Mouse (Mus musculus): ENCODE results near the gene Rnps1. TPM values are rescaled to one million over a fixed set of nuclear protein-coding genes. Genes with fewer than 3 reads are reported as not detected.

Gene Rnps1
- polyA plus RNA-seq (2015; fragmentation: Nextera tagmentation; extraction: Ambion mirVana), result 367 and 402 TPM in 2 replicates

DNA sequence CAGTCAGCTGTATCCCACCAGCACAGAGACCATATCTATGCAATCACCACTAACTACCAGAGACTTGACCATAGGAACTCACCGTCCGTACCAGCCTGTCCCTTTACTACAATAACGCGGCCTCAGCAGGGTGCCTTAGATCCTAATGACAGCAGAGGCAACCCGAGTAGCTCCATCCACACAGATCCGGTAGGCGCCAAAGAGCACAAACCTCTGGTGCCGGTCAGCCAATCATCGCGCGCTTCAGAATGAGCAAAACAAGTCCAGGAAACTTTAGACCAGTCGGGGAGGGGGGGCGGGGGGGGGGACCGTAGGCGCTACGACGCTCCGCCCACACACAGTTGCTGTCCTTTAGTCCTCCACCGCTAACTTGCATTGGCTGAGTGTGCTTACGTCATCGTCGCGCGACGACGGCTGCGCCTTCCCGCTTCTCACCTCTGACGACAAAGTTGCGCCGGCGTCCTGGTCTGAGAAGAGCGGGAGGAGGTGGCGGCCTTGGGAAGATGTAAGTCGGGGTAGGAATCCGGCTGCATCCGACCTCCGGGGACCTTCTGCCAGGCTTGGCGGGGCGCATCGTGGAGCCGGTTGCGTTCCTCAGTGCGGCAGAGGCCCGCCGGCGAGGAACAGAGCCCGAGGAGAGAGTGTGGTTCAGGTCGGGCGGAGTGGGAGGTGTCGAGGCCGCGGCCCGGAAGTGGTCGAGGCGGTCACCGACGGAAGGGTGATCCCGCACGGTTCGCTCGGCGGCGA is at the start of gene Rnps1:
Rnps1 (plus strand) TSS at position 336 of the 747 bp plus-strand sequence.
- Histone ChIP-seq H3K9ac (peak within 1 kb of the TSS; percentile 95), H3K9me3 (replicated peaks) (no peaks in the 10 kb centered on the region), H3K4me2 (peak within 1 kb of the TSS; percentile 96), H3K36me3 (ENCODE audit: poor library complexity, severe bottlenecking) (peaks cover 45% of the 10 kb centered on the region), H3K27me3 (no peaks in the 10 kb centered on the region), H3K4me1 (peaks cover 41% of the 10 kb centered on the region), H3K27ac (peak within 1 kb of the TSS; percentile 92), H3K4me3 (peak within 1 kb of the TSS; percentile 94)
- peak; percentile 97 for ATAC-seq
- WGBS, result under 1% methylated on average over 64 of the region's 64 CpGs

DNA sequence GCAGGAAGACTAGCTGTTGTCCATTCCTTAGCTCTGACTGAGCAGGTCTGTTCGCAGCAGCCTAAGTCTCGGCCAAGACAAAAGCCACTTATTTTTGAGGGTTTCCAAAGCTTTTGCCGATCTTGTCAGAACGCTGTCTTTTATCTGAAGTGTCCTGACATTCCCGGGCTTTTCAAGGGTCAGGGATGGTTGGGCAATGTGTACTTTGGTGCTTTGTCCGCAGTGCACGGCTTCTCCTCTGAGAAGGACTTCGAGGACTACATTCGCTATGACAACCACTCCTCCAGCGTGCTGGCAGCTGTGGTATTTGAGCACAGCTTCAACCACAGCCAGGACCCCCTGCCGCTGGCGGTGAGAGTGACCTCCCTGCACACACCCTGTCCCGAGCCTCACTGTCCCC is 48.5 kb upstream of the Rnps1 start:
- Histone ChIP-seq H3K4me2 (no peak overlapping the region), H3K9ac (no peak overlapping the region), H3K36me3 (ENCODE audit: poor library complexity, severe bottlenecking) (peaks cover 52% of the 10 kb centered on the region), H3K9me3 (replicated peaks) (no peaks in the 10 kb centered on the region), H3K27me3 (no peaks in the 10 kb centered on the region), H3K4me3 (no peak overlapping the region), H3K4me1 (no peaks in the 10 kb centered on the region), H3K27ac (no peak overlapping the region)
- no peak for ATAC-seq
- 57% methylated on average over 13 of the region's 13 CpGs for WGBS

DNA sequence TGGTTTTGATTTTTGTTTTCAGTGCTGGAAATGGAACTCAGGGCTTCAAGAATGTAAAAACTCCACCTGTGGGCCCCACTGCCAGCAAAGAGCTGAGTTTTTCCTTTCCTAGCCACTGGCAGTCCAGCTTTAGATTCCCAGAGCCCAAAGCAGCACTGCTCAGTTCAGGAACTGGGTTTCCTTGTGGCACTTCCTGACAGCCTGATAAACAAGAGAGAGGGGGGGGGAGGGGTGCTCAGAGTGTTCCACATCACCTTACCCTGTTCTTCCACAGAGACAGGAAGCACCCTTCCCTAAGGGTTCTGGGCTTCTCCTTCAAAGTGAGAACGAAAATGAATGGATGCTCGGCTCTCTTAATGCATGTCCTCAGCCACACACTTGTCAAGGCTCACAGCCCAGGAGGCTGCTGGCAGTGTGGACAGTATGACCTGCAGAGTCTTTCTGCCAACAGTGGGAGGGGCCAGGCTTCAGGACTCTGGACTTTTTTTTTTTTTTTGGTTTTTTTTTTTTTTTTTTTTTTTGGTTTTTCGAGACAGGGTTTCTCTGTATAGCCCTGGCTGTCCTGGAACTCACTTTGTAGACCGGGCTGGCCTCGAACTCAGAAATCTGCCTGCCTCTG is 39.2 kb upstream of the Rnps1 start:
- H3K4me1 ChIP-seq, result no peaks in the 10 kb centered on the region
- no peak overlapping the region for H3K27ac ChIP-seq
- no peak overlapping the region for H3K4me2 ChIP-seq
- ATAC-seq, result no peak
- no peak overlapping the region for H3K4me3 ChIP-seq
- WGBS, result 70% methylated on average over 5 of the region's 5 CpGs
- H3K9me3 ChIP-seq (replicated peaks), result no peaks in the 10 kb centered on the region
- no peak overlapping the region for H3K9ac ChIP-seq
- peaks cover 77% of the 10 kb centered on the region for H3K36me3 ChIP-seq (ENCODE audit: poor library complexity, severe bottlenecking)
- no peaks in the 10 kb centered on the region for H3K27me3 ChIP-seq

DNA sequence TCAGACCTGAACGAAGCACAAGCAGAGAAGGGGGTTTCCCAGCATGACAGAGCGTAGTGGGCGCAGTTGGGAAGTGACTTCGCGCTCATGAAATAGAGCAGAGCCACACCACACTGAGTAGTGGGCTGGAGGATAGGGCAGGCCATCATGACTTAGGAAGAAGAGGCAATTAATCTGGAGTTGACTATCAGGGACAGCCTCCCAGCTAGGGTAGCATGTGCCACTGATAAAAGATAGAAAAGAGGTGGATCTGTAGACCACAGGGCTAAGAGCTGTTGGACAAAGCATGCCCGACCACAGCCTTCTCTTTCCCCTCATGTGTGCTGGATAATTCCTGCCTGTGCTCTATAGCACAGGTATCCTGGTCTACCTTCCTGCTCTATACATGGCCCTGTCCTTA is 38.5 kb upstream of the Rnps1 start:
- no peaks in the 10 kb centered on the region for H3K4me1 ChIP-seq
- H3K36me3 ChIP-seq (ENCODE audit: poor library complexity, severe bottlenecking), result peaks cover 73% of the 10 kb centered on the region
- 94% methylated on average over 6 of the region's 6 CpGs for WGBS

DNA sequence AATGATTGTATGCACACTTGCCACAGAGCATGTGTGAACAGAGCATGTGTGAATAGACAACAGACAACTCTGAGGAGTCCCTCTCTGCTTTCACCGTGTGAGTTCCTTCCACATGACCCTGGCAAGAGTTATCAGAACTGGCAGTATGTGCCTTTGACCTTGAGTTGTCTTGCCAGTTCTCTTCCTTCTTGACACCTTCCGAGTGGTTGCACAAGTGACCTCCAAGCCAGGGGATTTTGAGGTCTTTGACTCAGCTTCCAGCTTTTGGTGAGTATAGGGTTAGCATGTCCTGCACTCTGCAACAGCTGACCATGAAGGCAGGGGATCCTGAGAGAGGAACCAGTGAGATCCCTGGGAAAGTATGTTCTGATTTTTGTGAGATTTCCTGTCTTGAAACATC is 35.9 kb upstream of the Rnps1 start:
- WGBS, result 88% methylated on average over 2 of the region's 2 CpGs

More for the DNA sequence above, 38.5 kb upstream of the Rnps1 start:
- H3K9me3 ChIP-seq (replicated peaks), result no peaks in the 10 kb centered on the region
- no peak for ATAC-seq
- H3K9ac ChIP-seq, result no peak overlapping the region
- no peak overlapping the region for H3K27ac ChIP-seq
- H3K4me3 ChIP-seq, result no peak overlapping the region
- no peaks in the 10 kb centered on the region for H3K27me3 ChIP-seq
- no peak overlapping the region for H3K4me2 ChIP-seq

DNA sequence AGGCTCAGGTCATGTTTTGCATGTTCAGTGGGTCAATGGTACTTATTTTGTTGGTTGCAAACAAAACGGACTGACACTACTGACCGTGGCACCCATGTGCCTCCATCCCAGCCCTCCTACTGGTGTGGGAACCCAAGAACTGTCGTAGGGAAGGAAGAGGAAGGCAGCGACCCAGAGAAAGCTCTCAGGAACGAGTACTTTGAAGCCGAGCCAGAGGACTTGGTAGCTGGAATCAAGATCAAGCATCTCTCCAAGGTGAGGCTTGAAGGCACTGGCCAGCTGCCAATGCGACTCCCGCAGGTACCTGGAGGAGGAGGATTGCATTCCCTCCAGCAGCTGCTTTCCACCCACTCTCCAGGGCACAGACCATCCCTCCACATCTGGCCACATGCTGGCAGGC is 30.6 kb upstream of the Rnps1 start:
- no peak overlapping the region for H3K4me2 ChIP-seq
- 91% methylated on average over 8 of the region's 8 CpGs for WGBS
- no peaks in the 10 kb centered on the region for H3K9me3 ChIP-seq (replicated peaks)
- H3K27ac ChIP-seq, result no peak overlapping the region
- no peak overlapping the region for H3K4me3 ChIP-seq
- H3K9ac ChIP-seq, result no peak overlapping the region
- no peaks in the 10 kb centered on the region for H3K27me3 ChIP-seq
- H3K36me3 ChIP-seq (ENCODE audit: poor library complexity, severe bottlenecking), result peaks cover 80% of the 10 kb centered on the region
- no peak for ATAC-seq
- no peaks in the 10 kb centered on the region for H3K4me1 ChIP-seq

More for the DNA sequence above, 35.9 kb upstream of the Rnps1 start:
- no peak overlapping the region for H3K4me3 ChIP-seq
- H3K9me3 ChIP-seq (replicated peaks), result no peaks in the 10 kb centered on the region
- no peak for ATAC-seq
- H3K36me3 ChIP-seq (ENCODE audit: poor library complexity, severe bottlenecking), result peaks cover 75% of the 10 kb centered on the region
- H3K27me3 ChIP-seq, result no peaks in the 10 kb centered on the region
- no peaks in the 10 kb centered on the region for H3K4me1 ChIP-seq
- H3K9ac ChIP-seq, result no peak overlapping the region
- H3K4me2 ChIP-seq, result no peak overlapping the region
- no peak overlapping the region for H3K27ac ChIP-seq

DNA sequence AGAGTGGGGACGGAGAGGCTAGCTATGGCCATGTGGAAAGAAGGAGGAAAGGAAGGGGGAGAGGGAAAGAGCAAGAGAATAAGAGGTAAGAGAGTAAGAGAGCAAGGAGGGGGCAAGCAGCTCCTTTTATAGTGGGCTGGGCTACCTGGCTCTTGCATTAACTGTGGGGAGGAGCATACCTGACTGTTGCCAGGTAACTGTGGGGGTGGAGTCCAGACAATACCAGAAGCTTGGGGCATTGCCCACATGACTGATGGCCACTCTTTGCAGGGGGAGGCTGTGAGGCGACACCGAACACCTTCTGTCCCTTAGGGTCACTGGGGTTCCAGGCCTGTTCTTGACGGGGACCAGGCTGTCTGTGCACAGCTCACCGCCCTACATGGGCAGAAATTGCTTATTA is 25.7 kb upstream of the Rnps1 start:
- H3K36me3 ChIP-seq (ENCODE audit: poor library complexity, severe bottlenecking), result peaks cover 86% of the 10 kb centered on the region
- no peak overlapping the region for H3K27ac ChIP-seq
- ATAC-seq, result no peak
- H3K4me3 ChIP-seq, result no peak overlapping the region
- no peaks in the 10 kb centered on the region for H3K9me3 ChIP-seq (replicated peaks)
- H3K4me1 ChIP-seq, result no peaks in the 10 kb centered on the region
- H3K9ac ChIP-seq, result no peak overlapping the region
- H3K4me2 ChIP-seq, result no peak overlapping the region
- H3K27me3 ChIP-seq, result no peaks in the 10 kb centered on the region
- WGBS, result 86% methylated on average over 5 of the region's 5 CpGs

DNA sequence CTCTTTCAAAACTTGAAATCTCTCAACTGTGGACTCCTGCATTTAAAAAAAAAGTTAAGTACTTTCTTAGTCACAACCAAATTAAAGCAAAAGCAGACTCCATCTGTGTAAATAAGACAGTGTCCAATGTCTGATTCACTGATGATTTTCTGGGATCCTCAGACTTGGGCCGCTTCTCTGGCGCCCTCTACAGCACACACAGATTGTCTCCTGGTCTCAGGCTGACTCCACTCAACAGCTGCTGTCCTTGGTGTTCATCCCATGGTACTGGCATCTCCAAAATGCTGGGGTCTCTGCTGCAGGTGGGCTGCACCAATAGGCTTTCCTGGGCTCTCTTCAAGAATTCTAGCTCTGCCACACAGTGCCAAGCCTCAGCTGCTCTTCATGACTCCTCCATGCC is 24.5 kb upstream of the Rnps1 start:
- no peak overlapping the region for H3K4me2 ChIP-seq
- no peak for ATAC-seq
- no peak overlapping the region for H3K4me3 ChIP-seq
- 9% methylated on average over 2 of the region's 2 CpGs for WGBS
- no peaks in the 10 kb centered on the region for H3K4me1 ChIP-seq
- no peaks in the 10 kb centered on the region for H3K9me3 ChIP-seq (replicated peaks)
- no peak overlapping the region for H3K9ac ChIP-seq
- no peak overlapping the region for H3K27ac ChIP-seq
- peaks cover 76% of the 10 kb centered on the region for H3K36me3 ChIP-seq (ENCODE audit: poor library complexity, severe bottlenecking)
- no peaks in the 10 kb centered on the region for H3K27me3 ChIP-seq

DNA sequence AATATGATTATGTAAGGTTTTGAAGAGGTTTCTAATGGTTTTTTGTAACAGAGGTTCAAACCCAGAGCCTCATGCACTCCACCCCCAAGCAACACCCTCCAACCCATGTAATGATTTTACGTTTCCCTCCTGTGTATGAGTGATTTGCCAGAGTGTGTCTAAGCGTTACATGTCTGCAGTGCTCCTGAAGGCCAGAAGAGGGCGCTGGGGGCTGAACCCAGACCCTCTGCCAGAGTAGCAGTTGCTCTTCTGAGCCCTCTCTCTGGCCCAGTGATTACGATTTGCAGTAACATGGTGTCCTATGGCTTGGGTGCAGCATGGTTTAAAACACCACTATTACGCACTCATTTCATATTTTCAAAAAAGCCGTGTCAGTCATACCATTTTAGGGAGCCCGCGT is 23.2 kb upstream of the Rnps1 start:
- Histone ChIP-seq H3K36me3 (ENCODE audit: poor library complexity, severe bottlenecking) (peaks cover 64% of the 10 kb centered on the region), H3K9me3 (replicated peaks) (no peaks in the 10 kb centered on the region), H3K27me3 (no peaks in the 10 kb centered on the region), H3K4me3 (no peak overlapping the region), H3K4me2 (no peak overlapping the region), H3K4me1 (no peaks in the 10 kb centered on the region), H3K27ac (no peak overlapping the region), H3K9ac (no peak overlapping the region)
- ATAC-seq, result no peak
- WGBS, result 64% methylated on average over 8 of the region's 8 CpGs

DNA sequence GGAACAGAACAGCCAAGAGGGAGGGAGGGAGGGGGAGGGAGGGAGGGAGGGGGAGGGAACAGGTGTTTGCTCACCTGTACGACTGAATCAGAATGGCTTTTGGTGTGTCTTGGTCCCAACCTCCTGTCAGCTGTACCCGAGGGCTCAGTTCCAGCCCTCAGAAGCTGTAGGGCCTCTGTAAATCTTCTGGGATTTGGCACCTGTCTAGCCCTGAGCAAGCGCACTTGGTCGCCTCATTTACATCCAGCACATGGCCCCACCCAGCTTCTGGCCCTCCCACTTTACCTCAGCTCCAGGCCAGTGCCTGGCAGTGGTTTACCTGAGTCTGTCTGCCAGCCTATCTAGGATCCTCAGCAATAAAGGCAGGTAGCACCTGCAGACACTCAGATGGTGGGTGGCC is 20.8 kb upstream of the Rnps1 start:
- WGBS, result 39% methylated on average over 4 of the region's 4 CpGs

DNA sequence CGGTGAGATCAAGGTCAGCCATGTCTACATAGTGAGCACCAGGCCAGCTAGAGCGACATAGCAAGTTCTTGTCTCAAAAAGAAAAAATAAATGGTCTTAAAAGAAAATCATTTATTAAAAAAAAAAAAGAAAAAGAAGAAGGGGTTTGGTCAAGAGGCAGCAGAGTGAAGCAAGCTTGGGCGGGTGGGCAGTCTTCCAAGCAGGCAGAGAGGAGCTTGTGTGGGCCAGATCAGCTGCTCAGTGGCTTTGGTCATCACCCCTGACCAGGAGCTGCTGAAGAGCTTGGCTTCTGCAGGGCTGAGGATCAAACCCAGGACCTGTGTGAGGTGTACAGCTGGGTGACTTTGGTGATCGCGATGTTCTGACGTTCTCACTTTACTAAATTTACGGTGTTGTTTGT is 19.9 kb upstream of the Rnps1 start:
- no peaks in the 10 kb centered on the region for H3K27me3 ChIP-seq
- ATAC-seq, result no peak
- H3K4me1 ChIP-seq, result no peaks in the 10 kb centered on the region
- WGBS, result 89% methylated on average over 7 of the region's 7 CpGs
- no peaks in the 10 kb centered on the region for H3K9me3 ChIP-seq (replicated peaks)
- H3K36me3 ChIP-seq (ENCODE audit: poor library complexity, severe bottlenecking), result peaks cover 58% of the 10 kb centered on the region
- no peak overlapping the region for H3K9ac ChIP-seq
- no peak overlapping the region for H3K4me2 ChIP-seq
- H3K4me3 ChIP-seq, result no peak overlapping the region
- H3K27ac ChIP-seq, result no peak overlapping the region

More for the DNA sequence above, 20.8 kb upstream of the Rnps1 start:
- Histone ChIP-seq H3K4me2 (no peak overlapping the region), H3K27ac (no peak overlapping the region), H3K4me1 (no peaks in the 10 kb centered on the region), H3K9me3 (replicated peaks) (no peaks in the 10 kb centered on the region), H3K9ac (no peak overlapping the region), H3K36me3 (ENCODE audit: poor library complexity, severe bottlenecking) (peaks cover 61% of the 10 kb centered on the region), H3K4me3 (no peak overlapping the region), H3K27me3 (no peaks in the 10 kb centered on the region)
- no peak for ATAC-seq

DNA sequence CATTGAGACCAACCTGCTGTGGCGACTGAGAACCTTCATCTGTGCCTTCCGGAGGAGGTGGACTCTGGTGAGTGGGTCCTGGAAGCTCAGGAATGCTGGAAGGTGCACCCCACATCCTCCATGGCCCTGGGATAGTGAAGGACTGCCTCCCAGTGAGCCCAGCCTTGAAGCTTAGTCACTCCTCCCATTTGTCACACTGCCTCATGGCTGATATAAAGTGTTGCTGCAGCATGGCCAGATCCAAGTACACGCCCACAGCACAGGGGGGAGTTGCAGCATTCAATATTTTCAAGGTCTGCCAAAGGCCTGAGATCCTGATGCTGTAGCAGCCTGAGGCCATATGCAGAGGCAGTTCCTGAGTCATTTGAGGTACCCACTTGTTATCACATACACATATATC is 12.0 kb upstream of the Rnps1 start:
- Histone ChIP-seq H3K36me3 (ENCODE audit: poor library complexity, severe bottlenecking) (peaks cover 88% of the 10 kb centered on the region), H3K4me3 (no peak overlapping the region), H3K4me2 (no peak overlapping the region), H3K27me3 (no peaks in the 10 kb centered on the region), H3K4me1 (no peaks in the 10 kb centered on the region), H3K9ac (no peak overlapping the region), H3K9me3 (replicated peaks) (no peaks in the 10 kb centered on the region), H3K27ac (no peak overlapping the region)
- no peak for ATAC-seq
- 89% methylated on average over 3 of the region's 3 CpGs for WGBS
